In the genomic region with DNA sequence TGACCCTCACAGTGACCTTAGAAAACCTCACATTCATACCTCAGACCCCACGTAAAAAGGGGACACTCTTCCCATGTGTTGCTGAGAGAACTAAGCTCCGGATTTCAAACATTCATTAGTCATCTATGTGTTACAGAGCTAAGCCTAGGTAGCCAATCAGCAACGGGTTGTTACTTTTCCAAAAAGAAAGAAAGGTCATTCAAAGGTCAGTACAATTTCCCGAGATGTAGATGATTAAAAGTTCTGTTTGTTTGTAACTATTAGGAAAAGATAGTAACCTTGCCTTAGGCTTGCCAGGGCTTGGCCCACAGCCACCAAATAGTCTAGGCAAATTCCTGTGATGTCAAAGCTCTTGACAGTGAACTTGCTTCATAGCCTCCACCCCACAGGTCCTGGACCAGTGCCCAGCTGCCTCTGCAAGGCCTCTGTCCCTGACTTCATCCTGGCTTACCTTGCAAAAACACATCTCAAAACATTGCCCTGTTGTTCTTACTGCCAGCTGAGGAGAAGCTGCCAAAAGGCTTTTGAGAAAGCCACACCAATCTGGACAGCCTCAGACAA, we compare ENCODE assay signal across 8 mouse cellular contexts.
DNase-seq lines count a peak whose midpoint lies in the region; ATAC-seq lines count a peak whose summit lies in the region.

No protein-coding gene starts in this region.

- H3K4me2 ChIP-seq in kidney, embryonic 16.5 days (replicated peaks; ENCODE audit: low read depth, low read length) = no peak overlapping the region

- no peak overlapping the region for H3K4me3 ChIP-seq in kidney, embryonic 16.5 days (ENCODE audit: low read length)

- no peak overlapping the region for H3K9ac ChIP-seq in kidney, embryonic 16.5 days (replicated peaks; ENCODE audit: low read length)

- H3K4me1 ChIP-seq in kidney, embryonic 16.5 days (ENCODE audit: insufficient read depth, low read length) = peaks cover 14% of the 10 kb centered on the region; the same call in 1 of the 2 replicates

- no peaks in the 10 kb centered on the region for H3K9me3 ChIP-seq in kidney, embryonic 16.5 days (ENCODE audit: low read length)

- DNase-seq in MN1 (ENCODE audit: low spot score) = peak; percentile 55
- DNase-seq in adrenal gland, postnatal 25 days = peak; percentile 95
- DNase-seq in heart, adult 11 months = peak; percentile 99
- peak; percentile 59 for DNase-seq in ovary, postnatal 14 days (ENCODE audit: low spot score)
- no peak for DNase-seq in T-cell, adult 2 months (ENCODE audit: low spot score)
- DNase-seq in right cerebral cortex, postnatal 36 days (ENCODE audit: low spot score in 2 of 2) = no peak

- no peak overlapping the region for H3K27ac ChIP-seq in kidney, embryonic 16.5 days (ENCODE audit: low read length)

- 32% methylated on average over 4 of the region's 4 CpGs for WGBS in kidney, embryonic 16.5 days

- ATAC-seq in kidney, embryonic 16.5 days (ENCODE audit: low FRiP score, low TSS enrichment) = peak; percentile 66; the same call in 1 of the 2 replicates
- no peak for ATAC-seq in erythroid progenitor cell, adult 5-6 weeks (replicated peaks; ENCODE audit: low FRiP score, poor library complexity, severe bottlenecking)

- H3K36me3 ChIP-seq in kidney, embryonic 16.5 days (ENCODE audit: insufficient read depth, low read length) = no peaks in the 10 kb centered on the region

- no peaks in the 10 kb centered on the region for H3K27me3 ChIP-seq in kidney, embryonic 16.5 days (ENCODE audit: insufficient read depth, low read length)

Comparison
In these comparisons a context has a peak if more than half of its experiments do, and no peak if none do; other contexts are left out.
1. DNase-seq: peak in MN1 (single experiment), adrenal gland, postnatal 25 days (single experiment), heart, adult 11 months (single experiment) and ovary, postnatal 14 days (single experiment); none in T-cell, adult 2 months (single experiment) and right cerebral cortex, postnatal 36 days (0 of 2).